Mouse (Mus musculus) embryonic fibroblast, embryonic 13.5 days (primary cell): Measurements from ENCODE around the gene Epb41l2.

ENCODE experiments used
- CTCF ChIP-seq: IDR thresholded peaks from 2 replicates; pipeline ENCODE4 v1.5.1; 2011; ENCODE audit warnings: mild to moderate bottlenecking, control low read depth, low read length, moderate library complexity, borderline replicate concordance; ENCODE audit not compliant: insufficient read depth
- POLR2A ChIP-seq: IDR thresholded peaks from 2 replicates; pipeline ENCODE4 v1.6.1; 2011; ENCODE audit warnings: low read depth, mild to moderate bottlenecking, control low read depth, low read length, moderate library complexity

GRCm38 (mm10) chr10:25385811-25386580 is 26.4 kb downstream of the Epb41l2 start:
- TF ChIP-seq CTCF (no peak), POLR2A (no peak)
